Mouse (Mus musculus) kidney, postnatal 4 days (tissue): ENCODE results near the gene Ntn5.
"Not testable (repeated sequence)": the region's sequence is repeated elsewhere in the genome, so short reads cannot be mapped to it uniquely, and the experiment has no call there.

ENCODE experiments used
- DNase-seq, 2 experiments: peaks; one replicate each; pipeline ENCODE4 v3.0.0; 2021; ENCODE audit warnings: mixed read lengths in 2 of 2

Ntn5 gene

GRCm38 (mm10) chr7:45683396-45684050 lies at the start of gene Ntn5:
Ntn5 (plus strand) TSS chr7:45684022.
- no peak for DNase-seq

GRCm38 (mm10) chr7:45634946-45635681 lies 48.7 kb upstream of the Ntn5 start:
- no peak for DNase-seq

DNA sequence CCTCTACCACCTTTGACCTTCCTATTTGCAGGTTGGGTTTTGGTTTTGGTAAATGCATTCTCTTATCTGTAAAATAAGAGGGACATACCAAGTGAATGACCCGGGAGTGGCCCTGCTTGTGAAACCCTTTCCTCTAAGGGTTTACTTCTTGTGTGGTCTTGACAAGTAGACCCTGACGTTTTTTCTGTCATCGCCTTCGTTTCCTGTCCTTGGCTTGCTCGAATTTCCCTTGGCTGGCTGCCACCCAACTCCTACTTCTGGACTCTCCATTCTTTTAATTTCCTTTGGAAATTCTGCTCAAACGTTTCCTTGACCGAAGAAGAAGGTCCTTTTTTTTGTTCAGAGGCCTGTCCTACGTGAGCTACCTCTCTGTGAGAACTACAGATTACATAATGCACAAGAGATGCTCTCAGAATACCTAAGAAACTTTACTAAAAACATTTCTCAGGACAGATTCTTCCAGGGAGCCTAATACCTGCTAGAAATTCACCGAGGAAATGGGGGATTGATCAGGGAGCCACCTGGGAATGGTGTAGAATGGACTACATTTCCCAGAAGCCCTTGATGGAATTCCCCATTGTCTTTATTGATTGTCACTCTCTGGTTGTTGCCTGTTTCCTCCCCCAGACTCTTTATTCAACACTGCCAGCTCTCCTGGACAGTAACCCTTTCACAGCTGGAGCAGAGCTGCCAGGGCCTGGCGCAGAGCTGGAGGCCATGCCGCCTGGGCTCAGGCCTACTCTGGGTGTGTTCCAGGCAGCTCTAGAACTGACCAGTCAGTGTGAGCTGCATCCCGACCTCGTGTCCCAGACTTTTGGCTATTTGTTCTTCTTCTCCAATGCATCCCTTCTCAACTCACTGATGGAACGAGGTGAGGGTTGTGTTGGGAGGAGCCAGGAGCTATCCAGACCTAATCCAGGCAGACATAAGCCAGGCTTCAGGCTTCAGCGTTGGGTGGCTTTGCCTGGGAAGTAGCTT lies 47.8 kb upstream of the Ntn5 start:
- peak; percentile 83 to 89 for DNase-seq

- DNase-seq, result no peak
Measured at GRCm38 (mm10) chr7:45637710-45638109, 46.1 kb upstream of the Ntn5 start.

DNA sequence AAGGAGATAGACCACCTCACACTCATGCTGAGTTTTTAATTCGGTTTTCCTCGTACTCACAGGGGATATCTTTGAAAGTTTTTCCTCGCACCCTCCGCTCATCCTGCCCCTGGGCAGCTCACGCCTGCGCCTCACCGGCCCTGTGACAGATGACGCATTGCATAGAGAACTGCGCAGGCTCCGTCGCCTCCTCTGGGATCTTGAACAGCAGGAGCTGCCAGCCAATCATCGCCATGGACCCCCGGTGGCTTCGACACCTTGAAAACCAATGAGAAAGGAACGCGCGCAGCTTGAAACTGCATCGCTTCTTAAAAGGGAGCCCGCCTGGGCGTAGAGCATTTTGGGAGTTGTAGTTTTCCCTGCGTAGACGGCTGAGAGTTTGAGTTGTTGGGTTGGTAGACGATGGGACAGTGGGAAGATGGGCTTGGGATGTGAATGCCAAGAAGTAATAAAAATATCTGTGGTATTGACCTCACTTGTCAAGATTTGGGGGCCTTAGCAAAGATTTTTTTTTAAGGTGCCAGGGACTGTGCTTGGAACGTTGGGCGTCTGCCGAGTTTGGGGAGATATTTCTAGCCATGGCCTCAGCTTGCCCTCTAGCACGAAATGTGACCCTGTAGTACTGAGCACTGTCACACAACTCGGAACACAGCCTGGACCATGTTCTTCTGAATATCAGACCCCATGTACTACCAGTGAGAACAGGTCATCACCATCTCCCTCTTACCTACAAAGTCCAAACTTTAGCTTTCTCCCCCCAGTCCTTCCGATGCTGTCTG lies 45.0 kb upstream of the Ntn5 start:
- peak; percentile 94 to 97 for DNase-seq

DNA sequence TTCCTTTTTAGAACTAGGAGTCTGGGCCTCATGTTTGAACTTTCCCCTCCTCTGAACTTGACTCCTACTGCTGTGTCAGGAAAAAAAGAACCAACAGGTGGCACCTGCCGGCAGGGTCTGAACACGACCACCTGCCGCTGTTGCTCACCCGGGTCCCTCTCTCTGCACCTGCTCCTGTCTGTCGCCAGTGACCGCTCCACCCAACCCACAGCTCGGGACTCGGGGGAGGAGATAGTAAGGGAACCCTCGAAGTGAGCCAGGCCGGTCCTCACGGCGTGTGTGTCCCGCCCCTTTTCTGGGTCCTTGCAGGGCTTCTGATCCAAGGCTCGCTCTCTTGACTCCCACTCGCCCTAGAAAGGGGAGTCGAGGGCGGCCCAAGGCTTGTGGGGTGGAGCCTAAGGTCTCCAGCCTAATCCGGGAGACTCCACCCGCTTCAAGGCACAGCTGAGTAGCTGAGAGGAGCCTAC lies 44.2 kb upstream of the Ntn5 start, which contains the start of gene Mamstr:
TSS of gene Mamstr (plus strand) at position 417 of the 467 bp plus-strand sequence.
- peak; percentile 64 to 75 for DNase-seq

- peak in 1 of 2 experiments; percentile 38 for DNase-seq
Measured at GRCm38 (mm10) chr7:45640191-45640957, 43.4 kb upstream of the Ntn5 start.

DNA sequence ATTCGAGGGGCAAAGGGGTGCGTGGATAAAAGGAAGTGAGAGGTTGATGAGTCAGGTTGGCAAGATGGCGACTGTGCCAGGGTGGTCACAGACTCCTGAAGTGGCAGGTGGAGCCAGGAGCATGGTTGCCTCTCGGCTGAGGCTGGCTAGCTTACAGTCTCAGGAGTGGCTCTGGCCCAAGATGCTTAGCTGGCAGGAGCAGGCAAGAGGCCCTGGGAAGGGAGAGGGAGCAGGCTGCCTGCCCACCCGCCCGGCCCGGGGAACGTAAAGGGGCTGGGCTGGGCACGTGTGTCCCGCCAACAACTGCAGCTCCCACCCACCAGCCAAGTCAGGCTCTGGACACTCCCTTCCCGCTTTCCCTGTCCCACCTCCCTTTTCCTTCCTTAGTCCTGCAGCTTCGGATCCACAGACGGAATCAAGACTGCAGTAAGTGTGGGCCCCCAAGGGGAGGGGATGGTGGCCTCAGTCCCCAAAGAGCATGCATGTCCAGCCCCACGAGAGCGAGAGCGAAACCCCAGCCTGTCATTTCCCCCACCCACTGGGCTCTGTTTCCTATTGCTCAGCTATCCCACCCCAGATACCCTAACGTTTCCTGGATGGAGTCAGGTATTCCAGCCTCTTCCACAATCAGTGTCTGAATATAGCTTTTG lies 42.3 kb upstream of the Ntn5 start:
- peak in 1 of 2 experiments; percentile 61 for DNase-seq

GRCm38 (mm10) chr7:45642083-45642482 lies 41.7 kb upstream of the Ntn5 start:
- DNase-seq, result no peak

- no peak for DNase-seq
Measured at GRCm38 (mm10) chr7:45642503-45643255, 41.1 kb upstream of the Ntn5 start.

DNA sequence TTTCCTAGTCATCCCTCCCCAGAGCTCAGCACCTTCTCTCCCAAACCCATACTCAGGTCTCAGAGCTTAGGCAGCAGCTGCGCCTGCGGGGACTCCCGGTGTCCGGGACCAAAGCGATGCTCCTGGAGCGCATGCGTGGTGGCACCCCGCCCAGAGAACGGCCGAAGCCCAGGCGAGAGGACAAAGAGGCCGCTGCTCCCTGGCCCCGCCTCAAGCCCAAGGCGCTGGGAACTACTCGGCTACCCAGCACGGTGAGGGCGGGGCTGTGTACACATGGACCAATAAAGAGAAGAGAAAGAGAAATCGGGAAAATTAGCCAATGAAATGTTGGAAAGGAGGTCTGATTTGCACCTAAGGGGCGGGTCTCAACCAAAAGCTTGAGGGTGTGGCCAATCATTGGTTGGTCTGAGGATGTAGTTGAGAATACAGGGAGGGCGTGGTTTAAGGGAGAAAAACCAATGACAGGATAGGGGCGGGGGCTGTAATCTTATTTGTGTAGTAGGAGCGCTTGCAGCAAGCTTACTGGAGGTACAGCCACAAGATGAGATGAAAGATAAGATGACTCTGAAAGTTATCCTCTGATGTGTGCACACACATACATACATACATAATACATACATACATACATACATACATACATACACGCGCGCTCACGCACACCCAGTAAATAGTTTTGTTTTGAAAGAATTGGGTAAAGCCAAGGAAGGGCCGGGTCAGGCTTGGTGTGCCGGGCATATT lies 40.2 kb upstream of the Ntn5 start:
- DNase-seq, result peak; percentile 97 to 99

DNA sequence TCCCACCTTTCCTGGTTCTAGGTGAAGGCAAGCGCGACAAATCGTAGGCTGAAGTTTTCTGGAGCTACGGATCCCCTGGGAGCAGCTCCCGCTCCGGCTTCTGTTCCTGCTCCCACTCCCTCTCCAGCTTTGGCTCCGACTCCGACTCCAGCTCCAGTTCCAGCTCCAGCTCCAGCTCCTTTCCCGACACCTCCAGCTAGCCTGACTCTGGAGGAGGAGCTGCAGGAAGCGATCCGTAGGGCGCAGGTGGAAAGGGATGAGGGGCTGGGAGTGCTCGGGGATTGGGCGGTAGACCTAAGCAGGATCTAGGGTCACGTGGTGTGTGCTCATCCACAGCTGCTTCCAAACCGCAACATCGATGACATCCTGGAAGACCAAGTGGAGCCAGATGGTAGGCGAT lies 39.6 kb upstream of the Ntn5 start:
- DNase-seq, result peak; percentile 67 to 80

DNA sequence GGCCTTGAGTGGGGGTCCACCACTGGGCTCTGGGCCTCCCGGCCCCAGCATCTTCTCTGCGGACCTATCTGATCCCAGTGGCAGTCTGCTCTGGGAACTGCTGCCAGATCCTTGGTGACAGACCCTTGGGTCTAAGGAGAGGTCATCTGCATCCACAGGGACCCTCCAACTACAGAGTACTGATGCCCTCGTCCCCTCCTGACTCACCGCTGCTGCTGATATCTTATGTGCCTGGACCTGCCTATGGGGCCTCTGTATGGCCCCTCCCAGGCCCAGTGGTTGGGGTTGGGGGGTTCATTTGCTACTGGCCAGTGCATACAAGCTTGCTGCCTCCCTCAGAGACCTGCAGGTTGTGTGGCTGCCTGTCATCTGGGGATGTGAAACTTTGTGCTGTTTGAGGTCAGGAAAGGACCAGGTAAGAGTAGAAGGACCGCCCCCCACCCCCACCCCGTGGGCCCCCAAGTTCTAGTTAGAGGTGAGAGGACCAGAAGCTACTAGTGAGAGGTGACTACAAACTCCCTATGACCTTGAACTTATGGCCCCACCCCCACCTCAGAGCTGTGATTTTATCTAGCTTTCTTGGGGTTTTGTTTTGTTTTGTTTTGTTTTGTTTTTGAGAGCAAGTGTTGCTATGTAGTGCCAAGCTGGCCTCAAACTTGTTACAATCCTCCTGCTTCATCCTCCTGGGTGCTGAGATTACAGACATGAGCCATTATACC lies 38.8 kb upstream of the Ntn5 start:
- DNase-seq, result no peak

- DNase-seq, result no peak
Measured at GRCm38 (mm10) chr7:45645591-45645971, 38.2 kb upstream of the Ntn5 start.

GRCm38 (mm10) chr7:45646671-45647070 lies 37.2 kb upstream of the Ntn5 start:
- DNase-seq, result no peak

GRCm38 (mm10) chr7:45649351-45649750 lies 34.5 kb upstream of the Ntn5 start:
- no peak for DNase-seq

GRCm38 (mm10) chr7:45650484-45650883 lies 33.3 kb upstream of the Ntn5 start:
- DNase-seq, result not testable (repeated sequence)

DNA sequence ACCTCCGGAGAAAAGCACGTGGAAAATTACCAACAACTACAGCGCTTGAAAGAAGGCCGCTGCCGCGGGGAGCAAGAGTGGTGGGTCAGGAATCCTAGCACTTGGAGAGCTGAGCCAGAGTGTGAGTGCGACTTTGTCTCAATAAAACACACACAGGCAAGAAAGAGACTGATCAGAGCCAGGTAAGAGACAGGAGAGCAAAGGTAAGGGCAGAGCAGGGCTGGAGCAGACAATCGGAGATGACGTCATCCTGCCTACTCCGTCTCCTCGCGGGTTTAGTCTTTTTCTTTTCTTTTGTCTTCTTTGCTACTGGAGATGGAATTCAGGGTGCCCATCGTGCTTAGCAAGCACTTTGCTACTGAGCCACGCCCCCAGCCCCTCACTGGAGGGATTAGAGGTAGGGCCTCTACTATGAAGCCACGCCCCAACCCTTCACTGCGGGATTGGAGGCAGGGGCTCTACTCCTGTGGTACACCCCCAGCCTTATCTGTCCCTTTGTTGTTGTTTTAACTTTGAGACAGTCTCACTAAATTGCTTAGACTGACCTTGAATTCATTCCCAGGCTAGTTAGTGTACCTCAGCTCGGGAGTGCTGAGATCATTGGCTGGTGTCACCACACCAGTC lies 29.3 kb upstream of the Ntn5 start:
- peak in 1 of 2 experiments; percentile 41 for DNase-seq
